Mouse (Mus musculus) embryonic stem cell, embryonic (primary cell): ENCODE data around the gene Slc24a3.

ENCODE experiments used
- CTCF ChIA-PET, 4 experiments: fragments of 300-600 bp in 2 of 4; fragments of 350-600 bp in 2 of 4; sonication (Branson Sonifier 250); formaldehyde crosslinking; loops; one replicate each; lab custom pipeline; 2022; ENCODE audit warnings: inconsistent platforms in 2 of 4; lab: Charles Lee
- POLR2A ChIA-PET, 4 experiments: fragments of 300-600 bp in 2 of 4; fragments of 350-600 bp in 2 of 4; sonication (Branson Sonifier 250); formaldehyde crosslinking; loops; one replicate each; lab custom pipeline; 2022; ENCODE audit warnings: antibody characterized with exemption in 4 of 4, inconsistent platforms in 1 of 4; lab: Charles Lee

Slc24a3 gene

DNA sequence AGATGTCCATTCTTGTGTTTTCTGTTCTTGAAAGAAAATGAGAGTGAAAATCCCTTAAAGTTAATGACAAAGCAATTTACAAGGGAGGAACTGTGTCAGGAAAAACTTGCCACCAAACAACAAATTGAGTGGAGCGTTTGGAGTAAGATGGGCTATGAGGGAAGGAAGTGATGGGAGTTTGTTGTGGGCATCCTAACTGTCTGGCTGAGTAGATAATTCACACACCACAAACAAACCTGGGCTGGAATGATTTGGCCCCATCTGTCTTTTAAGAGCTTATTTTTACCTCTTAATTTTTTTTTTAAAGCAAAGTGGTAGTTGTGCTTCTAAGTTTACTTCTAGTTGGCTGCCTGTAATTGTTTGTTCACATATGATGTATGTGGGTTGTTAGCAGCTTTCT, 94.6 kb downstream of the Slc24a3 start:
- CTCF ChIA-PET = no interaction called here
- POLR2A ChIA-PET = no interaction called here

DNA sequence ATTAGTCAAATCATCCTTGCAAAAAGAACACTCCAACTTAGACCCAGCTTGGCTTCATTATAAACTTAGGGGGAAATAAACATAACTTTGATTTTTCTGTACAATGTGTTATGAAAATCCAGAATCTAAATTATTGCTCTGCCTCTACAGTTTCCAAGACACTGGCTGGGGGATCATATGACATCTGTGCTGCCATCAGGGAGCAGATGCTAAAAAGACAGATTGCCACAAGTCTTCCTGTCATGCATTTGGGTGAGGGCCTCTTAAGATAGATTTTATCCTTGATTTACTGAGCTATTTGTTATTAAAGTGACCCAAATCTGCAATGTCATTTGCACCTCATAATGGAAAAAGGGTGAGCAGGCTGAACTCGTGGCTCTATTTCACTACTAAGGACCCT, 99.2 kb downstream of the Slc24a3 start:
- CTCF ChIA-PET = no interaction called here
- POLR2A ChIA-PET = no interaction called here

GRCm38 (mm10) chr2:145268971-145269370, 101.4 kb downstream of the Slc24a3 start:
- ChIA-PET POLR2A (no interaction called here), CTCF (no interaction called here)

GRCm38 (mm10) chr2:145269410-145269809, 101.9 kb downstream of the Slc24a3 start:
- CTCF ChIA-PET = no interaction called here
- POLR2A ChIA-PET = no interaction called here

- POLR2A ChIA-PET = no interaction called here
- CTCF ChIA-PET = no interaction called here
Measured at GRCm38 (mm10) chr2:145274016-145274677, 106.6 kb downstream of the Slc24a3 start.

GRCm38 (mm10) chr2:145279336-145279735, 111.8 kb downstream of the Slc24a3 start:
- ChIA-PET CTCF (interaction anchor here in 1 of 4 experiments (0.5 kb wide), 1 partner anchor 9 kb away, joined by 5 read pairs; no protein-coding TSS in a partner anchor), POLR2A (no interaction called here)

- ChIA-PET POLR2A (no interaction called here), CTCF (no interaction called here)
Measured at GRCm38 (mm10) chr2:145283746-145284145, 116.2 kb downstream of the Slc24a3 start.

DNA sequence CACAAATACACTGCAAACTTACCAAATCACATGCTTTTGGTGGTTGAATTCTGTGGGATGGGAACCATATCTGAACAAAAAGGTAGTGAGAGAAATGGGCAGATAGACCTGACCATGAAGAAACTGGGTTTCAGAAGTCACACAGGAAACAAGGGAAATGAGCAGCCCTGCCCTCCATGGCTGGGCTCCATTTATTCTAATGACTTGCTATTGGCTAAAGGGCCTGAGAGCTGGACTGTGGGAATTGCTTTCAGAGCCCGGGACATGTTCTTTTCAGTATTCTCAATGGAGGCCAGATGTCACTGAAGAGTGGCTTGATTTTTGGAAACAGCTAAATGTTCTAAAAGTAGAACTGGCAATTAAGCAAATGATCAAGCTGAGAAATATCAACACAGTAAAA, 120.9 kb downstream of the Slc24a3 start:
- ChIA-PET POLR2A (no interaction called here), CTCF (interaction anchor here in 1 of 4 experiments (0.6 kb wide), 1 partner anchor 1664 kb away, joined by 3 read pairs; no protein-coding TSS in a partner anchor)

DNA sequence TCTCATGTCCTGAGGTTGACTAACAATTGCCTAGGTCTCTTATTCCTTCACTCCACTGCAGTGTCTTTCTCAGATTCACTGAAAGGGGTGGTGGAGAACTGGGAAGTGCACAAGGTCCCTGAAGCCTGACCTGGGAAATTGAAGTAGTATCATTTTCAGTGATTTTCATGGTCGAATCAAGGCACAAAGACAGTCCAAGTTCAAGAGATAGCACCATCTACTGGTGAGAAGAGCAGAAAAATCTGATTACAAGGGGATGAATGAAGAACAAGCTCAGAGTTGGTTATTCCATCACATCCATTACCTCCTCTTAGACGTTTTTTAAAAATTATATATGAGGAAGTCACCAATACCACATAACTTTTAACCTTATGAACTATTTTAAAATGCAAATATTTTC, 123.9 kb downstream of the Slc24a3 start:
- POLR2A ChIA-PET = no interaction called here
- CTCF ChIA-PET = interaction anchor here in 3 of 4 experiments (0.6 to 1.0 kb wide), 12 partner anchors 11 to 655 kb away, joined by 3 to 4 read pairs (median 3); no protein-coding TSS in a partner anchor

DNA sequence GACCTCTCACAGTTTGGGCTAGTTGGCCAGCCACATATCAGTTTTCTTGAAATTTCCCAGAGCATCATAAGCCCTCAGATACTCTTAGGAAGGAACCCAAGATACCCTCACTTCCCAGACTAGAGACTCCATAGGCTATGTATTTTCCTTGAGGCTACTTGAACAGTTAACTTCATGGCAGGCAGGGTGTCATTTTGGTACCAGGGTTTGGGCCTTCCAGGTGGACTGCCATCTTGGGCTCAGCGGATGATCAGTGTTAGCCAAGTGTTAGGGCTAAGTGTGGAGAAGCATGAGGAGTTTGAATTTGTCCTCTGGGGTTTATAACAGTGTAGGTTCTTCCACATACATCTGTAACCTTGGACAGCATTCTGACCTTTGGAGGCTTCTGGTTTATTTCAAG, 124.6 kb downstream of the Slc24a3 start:
- POLR2A ChIA-PET = no interaction called here
- CTCF ChIA-PET = interaction anchor here in 3 of 4 experiments (0.6 to 1.0 kb wide), 11 partner anchors 10 to 656 kb away, joined by 3 to 4 read pairs (median 3); no protein-coding TSS in a partner anchor

DNA sequence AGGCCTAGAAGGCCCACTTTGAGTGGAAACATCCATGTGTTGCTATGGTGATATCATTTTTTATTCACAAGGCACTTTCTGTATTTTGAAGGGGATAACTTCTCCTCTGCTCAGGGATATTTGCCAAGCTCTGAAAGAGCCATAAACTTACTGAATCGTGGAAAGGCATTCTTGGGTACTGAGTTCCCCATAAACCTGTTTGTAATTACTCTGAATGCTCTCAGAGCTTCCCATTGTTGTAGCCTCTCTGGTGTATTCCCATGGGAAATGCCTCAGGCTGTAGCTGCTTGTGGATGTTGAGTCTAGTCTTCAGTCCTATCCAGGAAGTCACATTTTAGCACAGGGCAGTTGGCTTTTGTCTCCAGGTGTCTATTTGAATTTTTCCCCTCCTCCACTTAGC, 125.3 kb downstream of the Slc24a3 start:
- POLR2A ChIA-PET = no interaction called here
- CTCF ChIA-PET = no interaction called here

DNA sequence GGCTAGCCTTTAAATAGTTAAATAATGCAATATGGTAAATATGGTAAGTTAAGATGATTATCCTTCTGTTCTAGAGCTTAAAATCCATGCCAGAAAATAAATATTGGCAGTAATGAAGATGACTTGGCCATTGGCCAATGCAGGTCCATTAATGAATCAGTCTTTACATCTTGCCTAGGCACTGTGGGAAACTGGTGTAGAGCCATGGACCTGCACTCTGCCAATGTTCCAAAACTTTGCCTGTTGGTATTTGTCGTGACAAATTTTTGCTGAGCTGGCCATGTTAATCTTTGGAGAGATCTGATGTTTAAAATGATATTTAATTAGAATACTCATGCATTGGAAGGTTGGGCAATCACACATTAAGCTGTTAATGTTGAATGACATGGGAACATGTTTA, 129.4 kb downstream of the Slc24a3 start:
- CTCF ChIA-PET = no interaction called here
- POLR2A ChIA-PET = no interaction called here

DNA sequence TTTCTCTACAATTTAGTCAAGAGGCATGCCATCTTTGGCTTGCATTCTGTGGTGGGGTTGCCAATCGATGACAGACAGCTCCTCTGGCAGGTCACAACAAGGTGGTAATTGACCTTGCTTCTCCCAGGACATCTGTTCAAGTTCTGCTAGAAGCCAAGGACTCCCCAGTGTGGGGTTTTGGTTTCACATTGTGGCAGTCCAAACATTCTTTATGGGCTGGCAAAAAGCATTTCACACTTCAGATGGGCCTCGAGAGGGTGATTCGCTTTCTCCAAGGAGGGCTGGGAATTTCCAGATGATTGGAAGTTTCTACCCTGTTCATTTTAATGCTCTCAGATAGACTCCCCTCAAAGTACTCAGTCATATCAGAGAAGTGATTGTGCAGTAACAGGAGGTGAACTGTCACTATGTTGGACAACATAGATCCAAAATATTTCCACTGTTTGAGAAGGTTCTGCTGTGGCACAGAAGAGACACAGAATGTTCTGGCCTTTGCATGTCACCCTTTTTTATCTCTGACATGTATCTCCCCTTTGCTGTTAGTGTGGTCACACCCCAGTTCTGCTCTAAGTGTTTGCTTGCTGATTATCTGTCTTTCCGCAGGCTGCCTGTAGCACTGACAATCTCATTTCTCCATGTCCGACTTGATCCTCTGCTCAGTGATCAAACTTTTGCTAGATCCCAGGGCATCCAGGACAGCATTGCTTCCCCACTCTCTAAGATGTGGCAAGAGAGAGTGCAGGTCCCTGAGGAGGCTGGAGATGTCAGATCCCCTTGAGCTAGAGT, 132.6 kb downstream of the Slc24a3 start:
- ChIA-PET CTCF (no interaction called here), POLR2A (no interaction called here)

- ChIA-PET POLR2A (no interaction called here), CTCF (no interaction called here)
Measured at GRCm38 (mm10) chr2:145307231-145307883, 139.8 kb downstream of the Slc24a3 start.

- ChIA-PET POLR2A (no interaction called here), CTCF (no interaction called here)
Measured at GRCm38 (mm10) chr2:145318916-145319315, 151.4 kb downstream of the Slc24a3 start.

- CTCF ChIA-PET = no interaction called here
- POLR2A ChIA-PET = no interaction called here
Measured at GRCm38 (mm10) chr2:145321287-145321686, 153.7 kb downstream of the Slc24a3 start.

DNA sequence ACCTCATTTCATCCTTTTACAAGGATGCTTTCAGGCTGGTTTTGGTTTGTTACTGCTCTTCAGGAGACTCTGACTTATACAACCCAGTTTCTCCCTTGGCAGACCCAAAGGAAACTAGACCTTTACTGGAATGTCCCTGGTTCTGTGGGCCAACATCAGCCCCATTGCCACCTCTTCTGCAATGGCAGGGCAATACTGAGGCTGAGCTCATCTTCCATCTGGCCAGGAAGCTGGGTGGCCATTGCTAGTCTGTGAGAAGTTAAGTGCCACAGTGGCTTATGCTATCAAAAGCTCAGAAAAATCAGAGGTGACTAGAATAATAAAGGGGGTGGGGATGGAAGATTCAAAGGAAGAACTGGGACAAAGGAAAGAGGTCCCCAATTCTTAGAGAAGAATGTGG, 154.2 kb downstream of the Slc24a3 start:
- ChIA-PET POLR2A (no interaction called here), CTCF (no interaction called here)

GRCm38 (mm10) chr2:145324477-145324876, 156.9 kb downstream of the Slc24a3 start:
- POLR2A ChIA-PET = no interaction called here
- CTCF ChIA-PET = no interaction called here

- ChIA-PET POLR2A (no interaction called here), CTCF (no interaction called here)
Measured at GRCm38 (mm10) chr2:145325852-145326251, 158.3 kb downstream of the Slc24a3 start.

DNA sequence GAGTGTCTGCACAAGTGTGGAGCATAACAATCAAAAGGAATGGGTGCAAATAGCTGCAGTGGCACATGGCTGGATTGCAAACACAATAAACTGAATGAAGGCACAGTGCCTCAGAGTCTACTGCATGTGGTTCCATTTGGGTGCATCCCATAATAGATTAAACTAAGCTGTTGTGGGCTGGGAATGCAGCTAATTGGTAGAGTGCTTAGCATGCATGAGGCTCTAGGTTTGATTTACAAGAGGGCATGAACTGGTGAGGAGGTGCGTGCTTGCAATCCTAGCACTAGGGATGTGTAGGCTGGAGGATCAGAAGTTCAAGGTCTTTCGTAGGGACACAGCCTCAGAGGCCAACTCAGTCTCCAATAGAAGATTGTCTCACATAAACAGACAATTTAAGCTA, 159.0 kb downstream of the Slc24a3 start:
- CTCF ChIA-PET = no interaction called here
- POLR2A ChIA-PET = no interaction called here
